Mouse (Mus musculus) liver, embryonic 11.5 days (tissue): Measurements from ENCODE around the gene Ppp1r7. TPM values are rescaled to one million over a fixed set of nuclear protein-coding genes. Genes with fewer than 3 reads are reported as not detected.
"Not testable (repeated sequence)": the region's sequence is repeated elsewhere in the genome, so short reads cannot be mapped to it uniquely, and the experiment has no call there.

Source experiments
- ATAC-seq: fragments of 200-750 bp; cut with Nextera tagmentation; replicated peaks from 2 replicates; pipeline ENCODE4 v1.8.0; 2017; ENCODE audit warnings: moderate number of reproducible peaks, mild to moderate bottlenecking, moderate TSS enrichment, moderate library complexity; ENCODE audit not compliant: low FRiP score
- DNase-seq: peaks from one replicate; pipeline ENCODE4 v3.0.0-alpha.2; 2017; ENCODE audit warnings: low spot score
- H3K27ac ChIP-seq: fragments of 300-500 bp; sonication (generic); 2 replicates; pipeline ENCODE4 v1.5.1; 2014; ENCODE audit warnings: mild to moderate bottlenecking, low read depth, low read length, control low read depth
- H3K27me3 ChIP-seq: fragments of 300-500 bp; sonication (generic); replicated peaks from 2 replicates; pipeline ENCODE4 v1.6.1; 2014; ENCODE audit warnings: low read length, mixed read lengths; ENCODE audit not compliant: control insufficient read depth, insufficient read depth
- H3K36me3 ChIP-seq: fragments of 300-500 bp; sonication (generic); 2 replicates; pipeline ENCODE4 v1.6.1; 2014; ENCODE audit warnings: mild to moderate bottlenecking, low read length, moderate library complexity, mixed read lengths; ENCODE audit not compliant: control insufficient read depth, insufficient read depth
- H3K4me1 ChIP-seq: fragments of 300-500 bp; sonication (generic); replicated peaks from 2 replicates; pipeline ENCODE4 v1.6.1; 2014; ENCODE audit warnings: low read length, mixed read lengths; ENCODE audit not compliant: control insufficient read depth, insufficient read depth
- H3K4me2 ChIP-seq: fragments of 300-500 bp; sonication (generic); 2 replicates; pipeline ENCODE4 v1.6.1; 2014; ENCODE audit warnings: mild to moderate bottlenecking, control low read depth, moderate library complexity
- H3K4me3 ChIP-seq: fragments of 300-500 bp; sonication (generic); 2 replicates; pipeline ENCODE4 v1.5.1; 2014; ENCODE audit warnings: low read depth, low read length, control low read depth
- H3K9ac ChIP-seq: fragments of 300-500 bp; sonication (generic); 2 replicates; pipeline ENCODE4 v1.6.1; 2014; ENCODE audit warnings: low read depth, low read length, control low read depth
- H3K9me3 ChIP-seq: fragments of 300-500 bp; sonication (generic); 2 replicates; pipeline ENCODE4 v1.6.1; 2016; ENCODE audit warnings: low read length, inconsistent platforms, mixed read lengths; ENCODE audit not compliant: control insufficient read depth
- WGBS: fragments of 180-500 bp; shearing (Covaris S2); extraction: QIAGEN DNeasy Blood & Tissue Kit; methylation state at CpG from one replicate; pipeline ENCODE4 v1.1.7; 2014; 5-methylcytosine and 5-hydroxymethylcytosine counted together
- polyA plus RNA-seq: library from polyadenylated mRNA; unstranded; fragments of >200 nt; fragmentation: Nextera tagmentation; extraction: Ambion mirVana; gene quantifications from 2 replicates; pipeline ENCODE4 v1.2.1, GENCODE M21; 2014

Gene Ppp1r7
- 63.9 and 79.9 TPM in 2 replicates for polyA plus RNA-seq

DNA sequence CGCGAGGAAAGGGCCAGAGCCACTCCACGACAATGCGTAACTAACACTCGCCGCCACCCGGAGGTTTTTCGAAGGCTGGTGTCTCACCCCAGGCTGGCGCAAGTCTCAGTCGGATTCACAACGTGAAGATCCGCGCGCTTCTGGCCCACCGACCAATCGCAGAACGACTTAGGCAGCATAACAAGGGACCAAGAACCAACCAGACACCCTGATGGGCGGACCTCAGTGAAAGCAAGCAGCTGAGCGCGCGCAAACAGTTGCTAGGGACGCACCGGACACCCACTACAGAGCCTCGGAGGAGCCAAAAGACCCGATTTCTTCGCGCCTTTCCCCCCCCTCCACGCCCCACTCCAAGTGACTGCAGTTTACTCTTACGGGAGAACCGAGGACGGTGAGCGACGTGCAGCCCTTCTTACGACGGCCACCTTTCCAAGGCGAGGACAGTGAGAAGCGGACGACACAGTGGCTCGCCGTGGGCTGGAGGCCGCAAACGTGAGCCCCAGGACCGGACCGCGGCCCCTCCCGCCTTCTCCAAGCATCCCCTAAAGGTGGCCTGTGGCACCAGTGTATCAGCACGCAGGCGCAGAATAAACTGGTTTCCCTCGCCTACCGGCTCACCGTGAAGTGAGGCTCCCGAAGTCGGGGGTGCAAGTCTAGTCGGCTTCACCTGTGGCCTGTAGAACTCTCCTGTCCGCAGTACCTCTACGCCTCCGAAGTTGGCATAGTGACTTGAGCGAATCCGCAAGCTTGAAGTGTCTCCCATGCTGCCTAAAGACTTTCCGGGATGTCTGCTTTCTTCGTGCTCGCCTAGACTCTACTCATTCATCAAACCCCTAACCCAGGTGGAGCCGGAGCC, at the start of gene Ppp1r7, which contains the start of gene Pask:
TSS of gene Ppp1r7 (plus strand) at position 207 of the 856 bp plus-strand sequence.
TSS of gene Pask (minus strand) at position 835 of the 856 bp plus-strand sequence.
- Histone ChIP-seq H3K4me3 (peak within 1 kb of the TSS; percentile 94), H3K9me3 (no peaks in the 10 kb centered on the region), H3K27ac (peak within 1 kb of the TSS; percentile 73), H3K4me1 (peaks cover 6% of the 10 kb centered on the region), H3K27me3 (no peaks in the 10 kb centered on the region), H3K9ac (peak within 1 kb of the TSS; percentile 80), H3K4me2 (peak within 1 kb of the TSS; percentile 67), H3K36me3 (peaks cover 8% of the 10 kb centered on the region; the same call in 1 of the 2 replicates)
- under 1% methylated on average over 63 of the region's 63 CpGs for WGBS
- ATAC-seq (peak; percentile 94), DNase-seq (peak; percentile 98)

DNA sequence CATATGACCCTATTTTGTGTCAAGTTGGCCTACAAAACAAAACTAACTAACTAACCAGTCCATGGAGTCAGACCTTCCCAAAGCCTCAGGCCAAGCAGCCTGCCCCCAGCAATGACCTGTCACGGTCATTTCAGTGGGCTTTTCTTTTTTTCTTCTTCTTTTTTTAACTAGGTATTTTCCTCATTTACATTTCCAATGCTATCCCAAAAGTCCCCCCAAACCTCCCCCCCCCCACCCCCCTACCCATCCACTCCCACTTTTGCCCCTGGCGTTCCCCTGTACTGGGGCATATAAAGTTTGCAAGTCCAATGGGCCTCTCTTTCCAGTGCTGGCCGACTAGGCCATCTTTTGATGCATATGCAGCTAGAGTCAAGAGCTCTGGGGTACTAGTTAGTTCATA, 48.2 kb upstream of the Ppp1r7 start:
- H3K4me1 ChIP-seq, DNase-seq, H3K4me2 ChIP-seq, H3K9me3 ChIP-seq, ATAC-seq, H3K9ac ChIP-seq, H3K36me3 ChIP-seq, H3K27me3 ChIP-seq, H3K4me3 ChIP-seq, H3K27ac ChIP-seq: not testable (repeated sequence)
- 82% methylated on average over 3 of the region's 3 CpGs for WGBS

DNA sequence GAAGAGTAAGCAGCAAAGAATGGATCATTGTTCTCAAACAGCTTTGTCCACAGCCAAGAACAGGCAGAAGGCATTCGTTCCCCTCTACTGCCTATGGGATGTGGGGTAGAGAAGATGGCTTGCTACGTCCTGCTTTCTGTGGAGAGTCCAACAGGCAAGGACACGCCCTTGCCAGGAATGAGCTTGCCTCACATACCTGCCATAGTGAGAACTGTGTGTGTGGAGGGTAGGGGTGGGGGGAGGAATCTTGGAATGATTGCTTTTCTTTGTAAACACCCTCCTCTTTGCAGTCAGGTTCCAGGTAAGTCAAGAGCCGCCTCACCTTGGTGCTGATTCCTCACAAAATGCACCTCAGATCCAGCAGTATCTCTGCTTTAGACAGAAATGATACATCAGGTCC, 42.9 kb upstream of the Ppp1r7 start:
- ATAC-seq (no peak), DNase-seq (no peak)
- Histone ChIP-seq H3K27me3 (no peaks in the 10 kb centered on the region), H3K9ac (no peak overlapping the region), H3K4me3 (no peak overlapping the region), H3K4me2 (no peak overlapping the region), H3K9me3 (no peaks in the 10 kb centered on the region), H3K27ac (no peak overlapping the region), H3K36me3 (peaks cover 28% of the 10 kb centered on the region; the same call in 1 of the 2 replicates), H3K4me1 (peaks cover 1% of the 10 kb centered on the region; the same call in 1 of the 2 replicates)
- 88% methylated on average over 4 of the region's 4 CpGs for WGBS

DNA sequence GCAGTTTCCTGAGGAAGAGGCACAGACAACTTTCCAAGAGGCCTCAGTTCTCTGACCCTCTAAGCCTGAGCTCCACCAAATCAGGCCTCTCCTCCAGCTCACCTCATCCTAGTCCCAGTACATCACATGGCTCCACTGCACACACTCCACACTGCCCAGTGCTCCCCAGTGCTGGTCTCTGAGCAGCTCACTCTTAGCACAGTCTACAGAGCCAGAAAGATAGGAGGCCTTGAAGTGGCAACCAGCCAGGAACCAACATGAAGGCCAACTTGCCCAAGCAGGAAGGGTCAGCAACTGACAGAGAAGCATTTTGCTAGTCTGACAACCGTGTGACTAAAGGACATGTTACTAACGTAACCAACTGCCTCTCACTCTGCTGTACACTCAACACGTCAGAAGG, 42.1 kb upstream of the Ppp1r7 start:
- WGBS, result 80% methylated on average over 3 of the region's 3 CpGs
- H3K4me1 ChIP-seq, result peaks cover 4% of the 10 kb centered on the region; the same call in 1 of the 2 replicates
- H3K36me3 ChIP-seq, result peaks cover 28% of the 10 kb centered on the region; the same call in 1 of the 2 replicates
- no peak for ATAC-seq
- no peak overlapping the region for H3K9ac ChIP-seq
- no peak overlapping the region for H3K4me3 ChIP-seq
- H3K27ac ChIP-seq, result no peak overlapping the region
- no peaks in the 10 kb centered on the region for H3K27me3 ChIP-seq
- no peaks in the 10 kb centered on the region for H3K9me3 ChIP-seq
- DNase-seq, result no peak
- no peak overlapping the region for H3K4me2 ChIP-seq

DNA sequence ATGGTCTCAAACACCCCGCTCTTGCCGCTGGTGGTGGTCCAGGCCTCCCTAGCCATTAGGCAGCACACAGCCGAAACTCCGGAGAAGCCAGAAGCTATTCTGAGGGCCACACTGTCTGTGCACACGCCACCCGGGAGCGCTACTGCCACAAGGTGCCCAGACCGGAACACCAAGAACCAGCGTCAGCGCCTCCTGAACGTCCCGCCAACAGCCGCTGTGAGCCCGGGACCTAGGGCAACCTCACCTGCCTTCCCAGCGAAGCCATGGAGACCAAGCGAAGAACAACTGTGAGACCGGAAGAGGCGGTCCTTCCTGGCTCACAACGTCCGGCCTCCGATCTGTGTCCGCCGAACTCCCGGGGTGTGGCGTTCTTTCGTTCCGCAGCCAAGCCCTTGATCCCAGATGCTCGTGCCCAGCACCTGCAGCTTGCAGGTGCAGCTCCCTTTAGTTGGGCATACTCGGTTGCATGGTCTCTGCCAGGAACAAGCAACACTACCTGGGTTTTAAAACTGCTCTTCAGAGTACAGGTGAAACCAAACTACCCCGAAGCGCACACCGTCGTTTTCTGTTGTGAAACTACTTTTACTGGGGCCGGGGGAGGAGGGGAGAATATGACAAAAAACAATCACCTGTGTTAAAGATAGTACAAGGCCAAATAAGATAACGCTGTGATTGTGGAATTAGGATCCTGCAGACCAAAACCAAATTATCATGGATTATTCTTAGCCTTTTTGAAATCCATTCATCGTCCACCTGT, 36.9 kb upstream of the Ppp1r7 start, which contains the start of gene Mterf4:
TSS of gene Mterf4 (minus strand) at position 335 of the 757 bp plus-strand sequence.
- Histone ChIP-seq H3K27ac (no peak within 1 kb of the TSS), H3K4me3 (peak within 1 kb of the TSS; percentile 82), H3K4me1 (peaks cover 4% of the 10 kb centered on the region; the same call in 1 of the 2 replicates), H3K4me2 (peak within 1 kb of the TSS; percentile 80), H3K9me3 (no peaks in the 10 kb centered on the region), H3K9ac (peak within 1 kb of the TSS; percentile 72), H3K36me3 (peaks cover 21% of the 10 kb centered on the region; the same call in 1 of the 2 replicates), H3K27me3 (no peaks in the 10 kb centered on the region)
- ATAC-seq, result peak; percentile 92
- peak; percentile 76 for DNase-seq
- 7% methylated on average over 36 of the region's 36 CpGs for WGBS

DNA sequence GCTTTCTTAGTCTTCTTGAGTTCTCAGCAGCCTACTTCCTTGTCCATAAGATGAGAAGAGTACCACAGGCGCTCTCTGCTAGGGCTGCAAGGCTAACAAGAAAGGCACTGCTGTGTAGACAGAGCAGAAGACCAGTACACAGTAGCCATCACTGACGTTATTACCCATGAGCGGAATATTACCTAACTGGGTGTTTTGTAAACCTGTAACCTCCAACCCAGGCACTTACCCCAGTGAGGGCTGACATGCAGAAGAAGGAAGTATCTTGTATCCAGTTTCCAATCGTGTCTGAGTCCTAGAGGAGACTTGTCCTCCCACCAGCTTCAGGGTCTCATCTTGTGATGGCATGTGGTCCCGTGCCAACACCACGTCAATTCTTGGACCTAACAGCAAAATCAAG, 18.7 kb upstream of the Ppp1r7 start:
- Histone ChIP-seq H3K9me3 (no peaks in the 10 kb centered on the region), H3K4me1 (no peaks in the 10 kb centered on the region), H3K9ac (no peak overlapping the region), H3K27me3 (no peaks in the 10 kb centered on the region), H3K4me2 (no peak overlapping the region), H3K36me3 (peaks cover 20% of the 10 kb centered on the region), H3K27ac (no peak overlapping the region), H3K4me3 (no peak overlapping the region)
- 86% methylated on average over 6 of the region's 6 CpGs for WGBS
- ATAC-seq (no peak), DNase-seq (no peak)

DNA sequence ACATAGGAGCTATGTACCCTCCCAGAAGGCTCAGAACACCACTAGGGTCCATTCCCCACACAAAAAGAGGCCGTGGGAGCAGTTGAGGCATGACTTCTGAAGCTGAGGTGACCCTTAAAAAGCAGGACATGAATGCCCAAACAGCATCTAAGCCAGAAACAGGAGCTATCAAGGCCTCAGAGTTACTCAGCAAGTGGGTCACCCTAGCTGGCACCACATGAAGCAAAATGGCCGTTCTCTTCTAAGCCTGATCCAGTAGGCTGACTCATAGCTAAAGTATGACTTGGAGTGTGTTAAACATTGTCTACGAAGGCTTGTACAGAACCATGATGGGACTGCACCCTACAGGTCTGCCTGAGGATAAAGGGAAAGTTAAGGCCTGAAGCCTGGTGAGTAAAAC, 16.2 kb upstream of the Ppp1r7 start:
- Histone ChIP-seq H3K27me3 (no peaks in the 10 kb centered on the region), H3K36me3 (peaks cover 16% of the 10 kb centered on the region), H3K4me3 (no peak overlapping the region), H3K4me1 (no peaks in the 10 kb centered on the region), H3K27ac (no peak overlapping the region), H3K9me3 (no peaks in the 10 kb centered on the region), H3K4me2 (no peak overlapping the region), H3K9ac (no peak overlapping the region)
- no peak for ATAC-seq
- DNase-seq, result no peak
- 93% methylated on average over 3 of the region's 3 CpGs for WGBS

DNA sequence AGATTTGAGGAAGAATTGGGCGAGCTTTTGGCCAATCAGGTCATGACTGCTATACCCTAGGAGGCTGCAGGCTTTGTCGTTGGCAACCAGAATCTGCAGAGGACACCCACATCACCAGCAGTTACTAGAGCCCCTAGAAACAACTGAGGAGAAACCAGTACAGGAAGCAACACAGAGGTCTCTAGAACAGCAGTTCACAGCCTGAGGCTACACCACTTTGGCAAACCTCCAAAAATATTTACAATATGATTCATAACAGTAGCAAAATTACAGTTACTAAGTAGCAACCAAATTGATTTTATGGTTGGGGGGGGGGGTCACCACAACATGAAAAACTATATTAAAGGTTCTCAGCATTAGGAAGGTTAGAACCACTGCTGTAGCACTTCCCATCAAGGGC, 8.0 kb upstream of the Ppp1r7 start:
- Histone ChIP-seq H3K4me1 (no peaks in the 10 kb centered on the region), H3K36me3 (peaks cover 7% of the 10 kb centered on the region), H3K27me3 (no peaks in the 10 kb centered on the region), H3K4me2 (no peak overlapping the region), H3K4me3 (no peak overlapping the region), H3K9ac (no peak overlapping the region), H3K9me3 (no peaks in the 10 kb centered on the region), H3K27ac (no peak overlapping the region)
- ATAC-seq (no peak), DNase-seq (no peak)
- 64% methylated on average over 2 of the region's 2 CpGs for WGBS
